Mouse (Mus musculus): ENCODE results near the gene Cmip. TPM values are rescaled to one million over a fixed set of nuclear protein-coding genes. Genes with fewer than 3 reads are reported as not detected.

The Cmip gene
- total RNA-seq (2023), result 114 TPM

GRCm38 (mm10) chr8:117257029-117257820 is at the start of gene Cmip:
Cmip (plus strand) TSS chr8:117257064.

GRCm38 (mm10) chr8:117498179-117498914 is 241.5 kb downstream of the Cmip start, which contains the start of gene Plcg2:
Plcg2 (plus strand) TSS chr8:117498291.

Other genes with a start within 250 kb of the Cmip start
- 0.21 TPM for gene Pkd1l2, start 174.6 kb upstream of the Cmip start, total RNA-seq (2023)
- gene Bco1, start 161.2 kb upstream of the Cmip start, total RNA-seq (2023), result not detected
- 13.5 TPM for gene Gan, start 98.9 kb upstream of the Cmip start, total RNA-seq (2023)
- 11.6 TPM for gene Plcg2, start 241.2 kb downstream of the Cmip start, total RNA-seq (2023)

All from CD4-positive naive resting alpha-beta T cell, adult 57 days (primary cell).